Mouse (Mus musculus) left cerebral cortex, postnatal 4 days (tissue): ENCODE measurements around the gene Ctnna3. TPM values are rescaled to one million over a fixed set of nuclear protein-coding genes. Genes with fewer than 3 reads are reported as not detected.
A peak's percentile ranks its signal among the peaks of the same experiment; 100 is the strongest.
"Not testable (repeated sequence)": the region's sequence is repeated elsewhere in the genome, so short reads cannot be mapped to it uniquely, and the experiment has no call there.

Experiments
- DNase-seq: peaks from one replicate; pipeline ENCODE4 v3.0.0-alpha.2; 2022
- intact Hi-C: fragments of 180-260 bp; cut with DNase I; formaldehyde crosslinking; loops from one replicate; pipeline ENCODE4 v1.15.1; 2025
- total RNA-seq, 2 experiments: library from RNA; stranded (reverse); gene quantifications; 2 replicates each; pipeline ENCODE4 v1.2.3; 2021

The Ctnna3 gene
- total RNA-seq, 2 experiments from 2014 or later: 0.66 to 0.90 TPM

DNA sequence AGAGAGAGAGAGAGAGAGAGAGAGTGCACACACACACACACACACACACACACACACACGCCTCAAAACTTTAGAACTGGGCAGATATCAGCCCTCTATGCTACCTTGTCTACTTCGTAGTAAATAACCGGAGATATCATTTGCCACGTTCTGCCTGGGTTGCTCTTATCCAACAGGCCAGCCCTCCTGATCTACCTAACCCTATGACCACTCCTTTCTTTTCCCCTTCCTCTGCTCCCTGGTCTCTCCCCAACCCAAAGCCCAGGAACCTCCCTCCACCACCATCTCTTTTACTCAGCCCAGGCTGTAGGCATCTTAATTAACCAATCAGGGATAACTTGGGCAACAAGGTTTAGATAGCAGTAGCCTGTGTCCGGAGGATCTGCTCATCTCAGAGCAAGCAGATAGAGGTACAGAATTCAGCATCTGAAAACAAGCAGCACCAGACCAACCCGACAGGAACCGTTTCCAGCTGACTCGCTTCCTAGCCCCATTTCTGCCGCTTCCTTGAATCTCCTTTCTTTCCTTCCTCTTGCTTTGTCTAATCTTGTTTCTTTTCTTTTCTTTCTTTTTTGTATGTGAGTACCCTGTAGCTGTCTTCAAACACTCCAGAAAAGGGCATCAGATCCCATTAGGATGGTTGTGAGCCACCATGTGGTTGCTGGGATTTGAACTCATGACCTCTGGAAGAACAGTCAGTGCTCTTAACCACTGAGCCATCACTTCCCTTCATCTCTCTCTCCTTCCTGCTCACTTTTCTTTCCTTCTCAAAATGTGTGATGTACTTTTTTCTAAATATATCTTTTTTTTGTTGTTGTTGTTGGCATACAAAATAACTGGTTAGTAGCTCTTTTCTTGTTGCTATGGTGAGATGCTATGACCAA is 6.1 kb upstream of the Ctnna3 start:
- no peak for DNase-seq
- intact Hi-C loops: no loop called here

DNA sequence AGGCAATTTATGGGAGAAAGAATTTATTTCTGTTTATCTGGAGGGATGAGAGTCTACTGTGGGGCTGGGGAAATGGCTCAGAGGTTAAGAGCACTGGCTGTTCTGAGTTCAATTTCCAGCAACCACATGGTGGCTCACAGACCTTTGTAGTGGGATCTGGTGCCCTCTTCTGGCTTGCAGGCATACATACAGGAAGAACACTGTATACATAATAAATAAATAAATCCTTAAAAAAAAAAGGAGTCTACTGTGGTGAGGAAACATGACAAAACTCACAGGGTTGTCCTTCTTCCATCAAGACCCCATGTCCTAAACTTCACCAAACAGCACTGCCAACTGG is 5.5 kb upstream of the Ctnna3 start:
- intact Hi-C loops: no loop called here
- DNase-seq: no peak

- intact Hi-C loops: no loop called here
- no peak for DNase-seq
These were observed 2.8 kb upstream of the Ctnna3 start for GRCm38 (mm10) chr10:63427146-63427545.

DNA sequence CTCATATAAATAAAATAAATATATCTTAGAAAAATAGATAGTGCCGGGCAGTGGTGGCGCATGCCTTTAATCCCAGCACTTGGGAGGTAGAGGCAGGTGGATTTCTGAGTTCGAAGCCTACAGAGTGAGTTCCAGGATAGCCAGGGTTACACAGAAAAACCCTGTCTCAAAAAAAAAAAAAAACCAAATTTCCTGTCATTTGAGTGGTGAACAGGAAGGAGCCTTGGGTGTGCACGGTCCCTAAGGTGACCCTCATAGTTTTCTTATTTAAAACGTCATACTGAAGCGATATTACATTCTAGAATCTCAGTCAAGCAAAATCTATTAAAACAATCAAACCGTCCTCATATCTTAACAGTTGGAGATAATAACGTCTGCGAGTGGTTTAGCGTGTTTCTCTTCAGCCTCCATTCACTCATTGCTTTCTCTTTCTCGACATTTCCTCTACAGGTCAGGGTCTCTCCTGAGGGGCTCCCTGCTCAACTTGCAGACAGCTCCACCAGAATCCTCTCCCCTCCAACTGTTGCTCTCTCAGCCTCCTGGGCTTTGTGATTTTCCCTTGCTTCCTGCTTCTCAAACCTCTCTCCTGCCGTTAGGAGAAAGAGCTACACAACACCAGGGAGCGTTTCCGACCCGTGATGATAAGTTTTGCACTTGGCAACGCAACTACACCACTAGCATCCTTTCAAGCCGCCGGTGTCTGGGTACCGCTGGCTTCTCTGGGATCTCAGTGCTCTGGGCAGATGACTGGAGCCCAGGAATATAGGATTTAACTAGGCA is 1.5 kb upstream of the Ctnna3 start:
- peak; percentile 20 for DNase-seq
- intact Hi-C loops: no loop called here

GRCm38 (mm10) chr10:63429023-63429340 is 916 bp upstream of the Ctnna3 start:
- no peak for DNase-seq
- intact Hi-C loops: no loop called here

- peak; percentile 96 for DNase-seq
- intact Hi-C loops: no loop called here
These were observed 518 bp upstream of the Ctnna3 start for GRCm38 (mm10) chr10:63429380-63429779.

DNA sequence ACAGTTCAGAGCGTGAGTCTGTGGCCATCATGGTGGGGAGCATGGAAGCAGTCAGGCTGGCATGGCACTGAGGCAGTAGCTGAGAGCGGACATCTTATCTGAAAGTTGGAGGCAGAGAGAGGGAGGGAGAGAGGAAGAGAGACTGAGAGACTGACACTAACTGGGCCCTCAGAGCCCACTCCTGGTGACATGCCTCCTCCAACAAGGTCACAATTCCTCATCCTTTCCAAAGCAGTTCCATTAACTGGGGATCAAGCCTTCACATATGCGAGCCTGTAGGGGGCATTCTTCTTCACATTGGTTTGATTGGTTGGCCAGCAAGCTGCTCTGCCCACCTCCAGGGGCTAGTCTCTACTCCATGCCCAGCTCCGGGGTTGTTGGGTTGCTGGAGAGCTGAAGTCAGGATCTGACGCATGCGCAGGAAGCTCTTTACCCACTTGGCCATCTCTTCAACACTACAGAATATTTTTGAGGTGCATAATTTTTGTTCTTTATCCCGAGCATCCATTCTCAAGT is 1.4 kb downstream of the Ctnna3 start:
- intact Hi-C loops: no loop called here
- no peak for DNase-seq

DNA sequence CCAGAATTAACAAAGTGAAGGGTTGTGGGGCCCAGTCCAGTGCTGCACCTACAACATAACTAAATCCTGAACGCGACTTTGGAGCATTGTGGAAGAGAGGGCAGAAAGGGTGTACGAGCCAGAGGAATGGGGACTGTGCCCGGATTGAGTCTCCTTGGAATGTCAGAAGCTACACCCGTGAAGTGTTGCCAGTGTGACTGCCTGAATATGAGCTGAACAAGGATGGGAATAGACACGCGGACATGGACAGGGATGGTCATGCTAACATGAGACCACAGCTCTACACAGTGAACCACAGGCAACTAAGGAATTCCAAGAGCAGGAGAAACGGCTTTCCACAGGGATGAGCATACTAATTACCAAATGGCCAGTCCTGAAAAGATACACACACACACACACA is 2.2 kb downstream of the Ctnna3 start:
- no peak for DNase-seq
- intact Hi-C loops: no loop called here

- no peak for DNase-seq
- intact Hi-C loops: no loop called here
These were observed 3.0 kb downstream of the Ctnna3 start for GRCm38 (mm10) chr10:63432887-63433286.

- intact Hi-C loops: no loop called here
- DNase-seq: no peak
These were observed 8.9 kb downstream of the Ctnna3 start for GRCm38 (mm10) chr10:63438736-63439262.

GRCm38 (mm10) chr10:63439694-63440228 is 9.9 kb downstream of the Ctnna3 start:
- intact Hi-C loops: no loop called here
- DNase-seq: no peak

GRCm38 (mm10) chr10:63444602-63445387 is 14.9 kb downstream of the Ctnna3 start:
- DNase-seq, intact Hi-C loops: not testable (repeated sequence)

DNA sequence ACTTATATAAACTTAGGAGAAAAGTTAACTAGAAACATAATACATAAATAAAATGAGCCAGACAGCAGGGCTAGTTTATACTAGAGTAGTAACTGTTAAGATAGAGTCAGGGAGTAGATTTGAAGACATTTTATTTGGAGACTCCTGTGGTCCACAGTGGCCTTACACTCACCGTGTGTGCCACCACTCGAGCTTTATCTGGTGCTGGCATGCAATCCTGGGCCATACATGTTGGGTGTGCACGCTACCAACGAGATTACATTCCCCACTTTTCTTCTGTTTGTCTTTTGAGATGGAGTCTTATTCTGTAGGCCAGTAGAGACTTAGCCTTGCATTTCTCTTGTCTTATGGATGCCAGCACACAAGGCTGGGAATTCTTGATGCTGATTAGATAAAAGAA is 24.0 kb downstream of the Ctnna3 start:
- no peak for DNase-seq
- intact Hi-C loops: no loop called here

DNA sequence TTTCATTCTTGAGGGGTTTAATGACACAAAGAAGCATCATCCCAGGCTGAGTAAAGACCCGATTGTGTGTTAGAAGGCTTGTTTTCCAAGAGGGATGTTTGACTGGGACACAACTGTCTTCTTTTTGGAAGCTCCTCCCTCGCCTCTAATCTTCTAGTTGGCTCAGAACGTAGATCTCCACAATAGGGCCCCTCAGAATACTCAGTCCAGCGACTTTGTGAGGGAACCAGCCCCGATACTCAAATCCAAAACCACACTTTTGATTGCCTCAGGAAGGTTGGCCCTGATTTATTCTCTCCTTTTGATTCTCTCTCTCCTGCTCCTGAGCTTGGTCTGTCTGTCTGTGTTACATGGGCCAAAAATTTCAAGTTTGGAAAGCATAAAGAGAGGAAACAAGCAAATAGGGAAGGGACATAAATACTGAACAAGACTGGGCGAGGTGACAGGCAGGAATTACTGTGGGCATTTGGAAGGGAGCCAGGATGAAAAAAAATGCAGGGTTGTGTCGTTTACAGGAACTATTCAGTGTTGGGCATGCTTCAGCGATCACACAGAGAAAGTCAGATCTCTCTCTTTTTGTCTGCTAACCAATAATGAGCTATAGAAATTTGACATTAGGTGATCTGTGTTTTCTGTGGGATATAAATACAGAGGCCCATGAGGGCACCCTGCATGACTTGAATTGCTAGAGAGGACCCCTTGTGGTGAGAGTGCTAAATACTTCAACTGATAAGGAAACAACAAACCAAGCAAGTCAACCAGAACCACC is 25.4 kb downstream of the Ctnna3 start:
- DNase-seq: peak; percentile 24
- intact Hi-C loops: no loop called here

DNA sequence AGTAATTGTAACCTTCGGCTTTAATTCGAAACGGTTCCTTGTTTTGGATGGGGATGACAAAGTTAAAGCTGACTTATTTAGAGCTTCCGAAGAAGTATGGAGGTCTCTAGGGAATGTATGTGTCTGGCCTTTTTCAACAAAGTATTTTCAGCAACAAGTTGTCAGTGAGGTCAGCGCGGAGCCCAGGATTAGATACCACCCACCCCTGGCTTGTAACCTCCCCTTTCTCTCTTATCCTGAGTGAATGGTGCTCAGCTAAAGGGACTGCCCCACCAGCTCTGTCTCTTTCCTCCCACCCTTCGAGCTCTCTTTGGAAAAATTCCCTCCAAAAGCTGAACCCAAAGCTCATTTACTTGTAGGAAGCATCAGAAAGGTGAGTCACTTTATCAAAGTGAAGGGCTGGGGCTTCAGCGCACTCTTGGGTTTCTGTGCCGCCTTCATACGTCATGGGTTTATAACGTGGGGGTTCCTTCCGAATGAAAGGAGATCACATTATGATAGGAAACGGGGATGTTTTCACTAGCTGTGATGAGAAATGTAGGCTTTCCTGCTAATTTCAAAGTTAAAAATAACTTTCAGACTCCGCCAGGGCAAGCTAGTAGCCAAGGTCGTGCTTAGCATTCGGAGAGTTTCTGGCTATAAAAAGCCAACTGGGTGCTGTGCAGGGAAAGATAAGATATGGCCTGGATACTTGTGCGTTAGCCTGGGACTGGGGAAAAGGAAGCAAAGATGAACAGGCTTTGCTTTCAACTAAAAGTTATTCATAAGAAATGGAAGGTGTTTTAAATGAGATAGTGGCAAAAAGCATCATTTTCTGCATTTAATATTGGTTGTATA is 27.6 kb downstream of the Ctnna3 start:
- no peak for DNase-seq
- intact Hi-C loops: no loop called here

DNA sequence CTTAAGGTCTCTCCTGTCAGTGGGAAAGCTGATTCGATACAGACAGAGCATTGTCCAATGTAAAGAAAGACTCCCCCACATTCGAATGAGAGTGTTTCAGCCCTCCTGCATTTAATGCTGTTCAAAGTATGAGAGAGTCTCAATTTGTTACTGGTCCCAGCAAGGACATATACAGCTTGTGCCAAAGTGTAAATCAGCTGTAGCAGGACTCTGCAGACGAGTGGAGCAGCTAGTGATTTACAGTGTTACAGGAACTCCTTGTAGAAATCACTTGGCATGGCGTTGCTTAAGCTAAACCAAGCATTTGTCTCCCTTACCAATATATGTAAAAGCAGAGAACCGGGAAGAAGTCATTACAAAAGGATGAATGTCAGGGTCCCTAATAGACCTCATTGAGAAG is 31.0 kb downstream of the Ctnna3 start:
- no peak for DNase-seq
- intact Hi-C loops: no loop called here

DNA sequence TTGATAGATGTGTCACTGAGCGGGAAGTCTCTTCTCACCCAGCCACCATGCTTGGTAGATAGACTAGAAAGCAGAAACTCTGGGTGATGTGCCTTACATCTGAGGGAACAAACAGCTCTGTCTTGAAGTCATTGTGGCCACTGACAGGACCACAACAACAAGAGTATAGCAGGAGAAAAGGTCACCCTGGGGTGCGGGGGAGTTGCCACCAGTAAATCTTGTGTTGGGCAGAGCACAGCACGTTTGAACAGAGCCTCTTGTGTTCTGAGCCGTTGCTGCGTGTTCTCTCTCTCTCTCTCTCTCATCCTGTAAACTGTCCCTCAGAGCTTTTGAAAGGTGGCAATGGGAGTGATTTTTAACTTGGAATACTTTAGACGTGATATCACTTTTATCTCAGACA is 42.6 kb downstream of the Ctnna3 start:
- DNase-seq: no peak
- intact Hi-C loops: no loop called here

- intact Hi-C loops: no loop called here
- no peak for DNase-seq
These were observed 46.3 kb downstream of the Ctnna3 start for GRCm38 (mm10) chr10:63476167-63476647.

GRCm38 (mm10) chr10:63478946-63479345 is 49.0 kb downstream of the Ctnna3 start:
- no peak for DNase-seq
- intact Hi-C loops: no loop called here
